Mouse (Mus musculus): ENCODE measurements around the gene Gm17324. TPM values are rescaled to one million over a fixed set of nuclear protein-coding genes. Genes with fewer than 3 reads are reported as not detected.

Gm17324 gene
- polyA plus RNA-seq, 1 experiment from 2014 or later, result 0.56 TPM

DNA sequence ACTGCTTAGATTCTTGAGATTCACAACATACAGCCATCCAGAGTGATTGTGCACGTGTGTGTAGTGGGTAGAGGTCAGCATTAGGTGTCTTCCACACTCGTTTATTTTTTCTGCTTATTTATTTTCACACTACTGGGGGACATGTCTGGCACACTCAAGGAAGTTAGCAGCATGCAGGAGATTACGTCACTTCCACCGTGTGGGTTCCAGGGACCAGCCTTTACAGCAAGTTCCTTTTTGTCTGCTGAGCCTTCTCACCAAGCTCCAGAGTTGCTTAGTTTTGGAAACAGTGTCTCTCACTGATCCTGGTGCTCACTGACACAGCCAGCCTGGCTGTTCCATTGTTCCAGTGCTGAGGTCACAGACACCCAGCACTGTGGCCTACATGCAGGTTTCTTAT is 2.8 kb upstream of the Gm17324 start:
- ATAC-seq (ENCODE audit: borderline replicate concordance, extremely low read depth, low FRiP score, low TSS enrichment), result no peak

DNA sequence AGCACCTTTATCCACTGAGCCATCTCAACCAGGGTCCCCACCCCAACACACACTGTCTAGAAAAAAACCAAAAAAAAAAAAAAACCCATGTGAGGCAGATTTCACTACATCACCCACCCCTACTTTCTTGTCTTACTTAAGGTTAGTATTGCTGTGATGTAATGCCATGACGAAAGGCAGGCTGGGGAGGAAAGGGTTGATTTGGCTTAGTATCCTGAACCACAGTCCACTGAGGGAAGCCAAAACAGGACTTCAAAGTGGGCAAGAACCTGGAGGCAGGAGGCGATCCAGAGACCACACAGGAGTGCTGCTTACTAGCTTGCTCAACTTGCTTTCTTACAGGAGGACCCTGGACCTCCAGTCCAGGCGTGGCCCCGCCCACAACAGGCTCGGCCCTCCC is 1.8 kb upstream of the Gm17324 start:
- WGBS, result 74% methylated on average over 5 of the region's 5 CpGs
- no peaks in the 10 kb centered on the region for H3K9me3 ChIP-seq

More for the DNA sequence above, 2.8 kb upstream of the Gm17324 start:
- Histone ChIP-seq H3K9me3 (no peaks in the 10 kb centered on the region), H3K27ac (no peak overlapping the region), H3K4me1 (peaks cover 11% of the 10 kb centered on the region), H3K4me2 (no peak overlapping the region), H3K9ac (no peak overlapping the region), H3K27me3 (peaks cover 4% of the 10 kb centered on the region; the same call in 1 of the 2 replicates), H3K36me3 (peaks cover 37% of the 10 kb centered on the region), H3K4me3 (no peak overlapping the region)
- 63% methylated on average over 4 of the region's 4 CpGs for WGBS

DNA sequence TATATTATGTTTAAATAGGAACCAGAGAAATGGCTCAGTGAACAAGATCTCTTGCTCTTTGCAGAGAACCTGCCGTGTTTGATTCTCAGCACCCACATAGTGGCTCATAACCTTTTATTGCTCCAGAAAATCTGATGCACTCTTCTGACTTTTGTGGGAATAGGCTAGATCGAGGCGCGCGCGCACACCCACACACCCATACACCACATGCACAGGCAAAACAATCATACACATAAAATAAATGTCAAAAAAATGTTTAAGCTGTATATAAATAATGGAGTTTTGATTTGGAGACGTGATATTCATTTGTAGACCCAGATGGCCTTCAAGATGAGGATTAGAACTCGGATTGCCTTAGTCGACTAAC is 997 bp downstream of the Gm17324 start:
- H3K27ac ChIP-seq, result no peak overlapping the region
- H3K4me1 ChIP-seq, result peaks cover 17% of the 10 kb centered on the region
- ATAC-seq (ENCODE audit: borderline replicate concordance, extremely low read depth, low FRiP score, low TSS enrichment), result no peak
- WGBS, result 35% methylated on average over 9 of the region's 9 CpGs
- peak overlapping the region; percentile 70 for H3K4me3 ChIP-seq
- H3K9me3 ChIP-seq, result no peaks in the 10 kb centered on the region
- peak overlapping the region; percentile 68 for H3K4me2 ChIP-seq
- peak overlapping the region; percentile 86 for H3K9ac ChIP-seq
- peaks cover 36% of the 10 kb centered on the region for H3K27me3 ChIP-seq
- peaks cover 19% of the 10 kb centered on the region; the same call in 1 of the 2 replicates for H3K36me3 ChIP-seq

More for the DNA sequence above, 1.8 kb upstream of the Gm17324 start:
- Histone ChIP-seq H3K36me3 (peaks cover 37% of the 10 kb centered on the region), H3K4me3 (no peak overlapping the region), H3K9ac (no peak overlapping the region), H3K27ac (no peak overlapping the region), H3K4me1 (peaks cover 11% of the 10 kb centered on the region), H3K27me3 (peaks cover 12% of the 10 kb centered on the region), H3K4me2 (no peak overlapping the region)
- ATAC-seq (ENCODE audit: borderline replicate concordance, extremely low read depth, low FRiP score, low TSS enrichment), result no peak

- 1% methylated on average over 81 of the region's 81 CpGs for WGBS
- H3K27ac ChIP-seq, result no peak within 1 kb of the TSS
- peaks cover 63% of the 10 kb centered on the region for H3K27me3 ChIP-seq
- peak within 1 kb of the TSS; percentile 47 for H3K4me3 ChIP-seq
- H3K9me3 ChIP-seq, result no peaks in the 10 kb centered on the region
- peak within 1 kb of the TSS; percentile 47 for H3K9ac ChIP-seq
- peak; percentile 63; the same call in 1 of the 2 replicates for ATAC-seq (ENCODE audit: borderline replicate concordance, extremely low read depth, low FRiP score, low TSS enrichment)
- peaks cover 22% of the 10 kb centered on the region for H3K4me1 ChIP-seq
- peak within 1 kb of the TSS; percentile 92 for H3K4me2 ChIP-seq
- H3K36me3 ChIP-seq, result no peaks in the 10 kb centered on the region
These were observed 5.8 kb downstream of the Gm17324 start, which contains the start of gene Cgas for GRCm38 (mm10) chr9:78442579-78443392. Cgas (minus strand) TSS chr9:78443237.

DNA sequence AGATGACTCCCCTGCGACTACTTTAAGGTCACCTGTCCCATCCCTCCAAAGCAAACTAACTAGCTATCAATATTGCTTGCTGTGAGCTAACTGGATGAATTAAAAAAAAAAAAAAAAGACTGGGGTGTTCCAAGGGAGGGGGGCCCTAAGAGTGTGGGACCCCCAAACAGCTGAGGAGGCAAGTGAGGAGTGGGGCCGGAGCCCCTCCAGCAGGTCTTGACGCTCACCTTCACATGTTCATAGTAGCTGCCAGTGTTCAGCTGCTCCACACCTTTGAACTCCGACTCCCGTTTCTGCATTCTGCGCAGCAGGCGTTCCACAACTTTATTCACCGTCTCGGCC is 6.4 kb downstream of the Gm17324 start:
- Histone ChIP-seq H3K4me3 (peak overlapping the region; percentile 47), H3K4me1 (peaks cover 18% of the 10 kb centered on the region), H3K9ac (peak overlapping the region; percentile 47), H3K27me3 (peaks cover 63% of the 10 kb centered on the region), H3K9me3 (no peaks in the 10 kb centered on the region), H3K4me2 (peak overlapping the region; percentile 92), H3K27ac (no peak overlapping the region), H3K36me3 (no peaks in the 10 kb centered on the region)
- WGBS, result 4% methylated on average over 9 of the region's 9 CpGs
- no peak for ATAC-seq (ENCODE audit: borderline replicate concordance, extremely low read depth, low FRiP score, low TSS enrichment)

GRCm38 (mm10) chr9:78439426-78439825 is 9.2 kb downstream of the Gm17324 start:
- no peak overlapping the region for H3K4me2 ChIP-seq
- H3K36me3 ChIP-seq, result no peaks in the 10 kb centered on the region
- H3K27me3 ChIP-seq, result peaks cover 45% of the 10 kb centered on the region
- no peak overlapping the region for H3K27ac ChIP-seq
- H3K4me1 ChIP-seq, result peaks cover 18% of the 10 kb centered on the region
- no peak overlapping the region for H3K4me3 ChIP-seq
- ATAC-seq (ENCODE audit: borderline replicate concordance, extremely low read depth, low FRiP score, low TSS enrichment), result no peak
- WGBS, result 66% methylated on average over 5 of the region's 5 CpGs
- H3K9ac ChIP-seq, result no peak overlapping the region
- no peaks in the 10 kb centered on the region for H3K9me3 ChIP-seq

DNA sequence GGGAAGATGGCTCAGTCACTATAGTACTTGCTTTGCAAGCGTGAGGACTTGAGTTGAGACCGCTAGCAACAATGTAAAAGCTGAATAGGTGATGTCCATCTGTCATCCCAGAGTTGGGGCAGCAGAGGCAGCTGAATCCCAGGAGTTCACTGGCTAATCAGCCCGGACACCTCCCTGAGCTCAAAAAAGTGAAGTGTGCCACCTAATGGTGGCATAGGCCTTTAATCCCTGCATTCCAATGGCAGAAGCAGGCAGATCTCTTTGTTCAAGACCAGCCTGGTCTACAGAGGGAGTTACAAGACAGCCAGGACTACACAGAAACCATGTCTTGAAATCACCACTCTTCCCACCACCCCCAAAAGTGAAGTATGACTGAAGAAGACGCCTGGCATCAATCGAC is 16.1 kb downstream of the Gm17324 start:
- no peak for ATAC-seq (ENCODE audit: borderline replicate concordance, extremely low read depth, low FRiP score, low TSS enrichment)
- Histone ChIP-seq H3K36me3 (no peaks in the 10 kb centered on the region), H3K9me3 (no peaks in the 10 kb centered on the region), H3K4me1 (peaks cover 5% of the 10 kb centered on the region; the same call in 1 of the 2 replicates), H3K27ac (no peak overlapping the region), H3K4me2 (no peak overlapping the region), H3K9ac (no peak overlapping the region), H3K27me3 (no peaks in the 10 kb centered on the region), H3K4me3 (no peak overlapping the region)
- WGBS, result 90% methylated on average over 5 of the region's 5 CpGs

DNA sequence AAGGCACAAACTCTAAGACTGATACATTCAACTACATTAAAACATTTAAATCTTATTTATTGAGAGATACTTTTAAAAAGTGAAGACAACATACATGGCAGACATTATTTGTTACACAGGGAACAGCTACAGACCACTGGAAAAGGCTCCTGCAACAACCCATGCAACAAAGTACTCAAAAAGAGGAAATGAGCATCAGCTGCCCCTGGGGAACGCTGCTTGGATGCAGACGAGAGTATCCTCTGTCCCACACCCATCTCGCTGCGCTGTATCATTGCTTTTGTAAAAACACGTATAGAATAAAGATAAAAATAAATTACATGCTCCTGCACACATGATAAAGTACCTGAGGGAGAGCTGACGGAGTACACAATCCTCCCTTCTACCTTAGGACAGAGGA is 18.1 kb downstream of the Gm17324 start:
- no peak overlapping the region for H3K27ac ChIP-seq
- no peak overlapping the region for H3K9ac ChIP-seq
- no peak overlapping the region for H3K4me3 ChIP-seq
- no peaks in the 10 kb centered on the region for H3K9me3 ChIP-seq
- no peaks in the 10 kb centered on the region for H3K36me3 ChIP-seq
- no peak overlapping the region for H3K4me2 ChIP-seq
- H3K27me3 ChIP-seq, result no peaks in the 10 kb centered on the region
- 66% methylated on average over 6 of the region's 6 CpGs for WGBS
- peaks cover 5% of the 10 kb centered on the region; the same call in 1 of the 2 replicates for H3K4me1 ChIP-seq
- no peak for ATAC-seq (ENCODE audit: borderline replicate concordance, extremely low read depth, low FRiP score, low TSS enrichment)

- no peak for ATAC-seq (ENCODE audit: borderline replicate concordance, extremely low read depth, low FRiP score, low TSS enrichment)
- peaks cover 5% of the 10 kb centered on the region; the same call in 1 of the 2 replicates for H3K4me1 ChIP-seq
- no peaks in the 10 kb centered on the region for H3K36me3 ChIP-seq
- H3K27ac ChIP-seq, result no peak overlapping the region
- H3K27me3 ChIP-seq, result no peaks in the 10 kb centered on the region
- H3K9ac ChIP-seq, result no peak overlapping the region
- no peaks in the 10 kb centered on the region for H3K9me3 ChIP-seq
- no peak overlapping the region for H3K4me2 ChIP-seq
- WGBS, result 51% methylated on average over 2 of the region's 2 CpGs
- no peak overlapping the region for H3K4me3 ChIP-seq
These were observed 19.0 kb downstream of the Gm17324 start for GRCm38 (mm10) chr9:78429551-78429950.

DNA sequence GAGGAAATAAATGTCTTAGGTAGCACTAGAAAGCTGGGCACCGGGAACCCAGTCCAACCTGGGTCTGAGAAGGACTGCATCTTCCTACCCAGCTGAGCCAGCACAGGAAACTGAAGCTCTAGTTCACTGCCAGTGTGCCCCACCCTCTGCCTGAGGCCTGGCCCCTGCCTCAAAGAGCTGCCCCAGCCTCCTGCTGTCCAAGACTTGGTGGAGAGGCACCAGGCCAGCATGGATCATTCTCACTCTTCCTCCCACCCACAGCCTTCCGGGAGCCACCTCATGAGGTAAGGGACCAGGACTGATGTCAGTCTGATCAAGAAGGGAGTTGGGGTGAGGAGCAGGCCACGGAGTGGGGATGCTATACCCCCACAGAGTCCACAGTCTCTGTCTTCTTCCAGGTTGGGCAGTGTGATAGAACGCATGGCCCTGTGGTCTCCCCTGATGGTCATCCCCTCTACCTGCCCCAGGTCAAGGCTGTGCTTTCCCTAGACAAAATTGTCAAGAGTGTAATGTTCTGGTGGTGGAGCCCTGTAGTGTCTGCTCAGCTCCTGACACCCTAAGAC is 19.6 kb downstream of the Gm17324 start:
- Histone ChIP-seq H3K36me3 (no peaks in the 10 kb centered on the region), H3K4me2 (no peak overlapping the region), H3K9ac (no peak overlapping the region), H3K27me3 (no peaks in the 10 kb centered on the region), H3K9me3 (no peaks in the 10 kb centered on the region), H3K4me3 (no peak overlapping the region), H3K27ac (no peak overlapping the region), H3K4me1 (peaks cover 5% of the 10 kb centered on the region; the same call in 1 of the 2 replicates)
- 85% methylated on average over 4 of the region's 4 CpGs for whole genome bisulfite sequencing
- 0 out of 2 replicates have a peak, but pooled peaks have one; percentile 42 for ATAC-seq (ENCODE audit: borderline replicate concordance, extremely low read depth, low FRiP score, low TSS enrichment)

GRCm38 (mm10) chr9:78428185-78428584 is 20.4 kb downstream of the Gm17324 start:
- Histone ChIP-seq H3K4me3 (no peak overlapping the region), H3K27me3 (no peaks in the 10 kb centered on the region), H3K27ac (no peak overlapping the region), H3K4me1 (peaks cover 5% of the 10 kb centered on the region; the same call in 1 of the 2 replicates), H3K4me2 (no peak overlapping the region), H3K9me3 (no peaks in the 10 kb centered on the region), H3K36me3 (no peaks in the 10 kb centered on the region), H3K9ac (no peak overlapping the region)
- ATAC-seq (ENCODE audit: borderline replicate concordance, extremely low read depth, low FRiP score, low TSS enrichment), result no peak
- 77% methylated on average over 6 of the region's 6 CpGs for WGBS

GRCm38 (mm10) chr9:78427362-78427781 is 21.2 kb downstream of the Gm17324 start:
- Histone ChIP-seq H3K4me2 (peak overlapping the region; percentile 76), H3K4me3 (peak overlapping the region; percentile 36), H3K4me1 (peaks cover 5% of the 10 kb centered on the region; the same call in 1 of the 2 replicates), H3K36me3 (no peaks in the 10 kb centered on the region), H3K9me3 (no peaks in the 10 kb centered on the region), H3K27me3 (no peaks in the 10 kb centered on the region), H3K27ac (no peak overlapping the region), H3K9ac (peak overlapping the region; percentile 13; the same call in 1 of the 2 replicates)
- peak; percentile 55; the same call in 1 of the 2 replicates for ATAC-seq (ENCODE audit: borderline replicate concordance, extremely low read depth, low FRiP score, low TSS enrichment)
- WGBS, result 18% methylated on average over 25 of the region's 27 CpGs

All from lung, embryonic 15.5 days (tissue).